Mouse (Mus musculus): ENCODE results near the gene Efcab9.

Gene Efcab9

DNA sequence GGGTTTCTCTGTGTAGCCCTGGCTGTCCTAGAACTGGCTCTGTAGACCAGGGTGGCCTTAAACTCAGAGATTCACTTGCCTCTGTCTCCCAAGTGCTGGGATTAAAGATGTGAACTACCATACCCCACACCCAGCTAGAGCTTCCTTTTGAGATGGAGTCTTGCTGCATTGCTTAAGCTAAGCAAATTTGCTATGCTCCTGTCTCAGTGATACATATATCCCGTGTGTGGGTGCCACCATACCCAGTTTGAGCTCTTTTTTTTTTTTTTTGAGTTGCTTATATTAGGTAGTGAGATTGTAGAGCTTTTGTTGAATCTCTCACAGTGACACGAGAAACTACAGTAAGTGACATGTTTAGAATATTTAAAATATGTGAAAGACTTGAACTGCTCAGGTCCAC is 36.6 kb downstream of the Efcab9 start:
- no peak for DNase-seq (ENCODE audit: low spot score)

DNA sequence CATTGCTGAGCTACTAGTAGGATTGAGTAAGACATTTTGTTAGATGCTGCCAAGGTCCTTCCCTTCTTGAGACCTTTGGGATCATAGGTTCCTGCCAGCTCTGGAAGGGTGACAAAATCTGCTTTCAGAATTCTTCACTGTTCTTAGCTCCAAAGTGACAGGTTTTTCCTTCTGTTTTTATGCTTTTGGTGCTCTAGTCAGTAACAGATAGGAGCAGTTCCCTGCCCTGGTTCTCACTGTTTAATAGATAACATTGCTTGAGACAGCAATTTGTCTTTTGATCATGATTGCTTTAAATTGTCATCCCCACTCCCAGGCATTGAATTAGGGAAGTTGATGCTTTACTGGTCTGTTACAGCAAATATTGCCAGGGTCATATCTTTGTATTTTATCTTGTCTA is 38.6 kb downstream of the Efcab9 start:
- no peak for DNase-seq (ENCODE audit: low spot score)

DNA sequence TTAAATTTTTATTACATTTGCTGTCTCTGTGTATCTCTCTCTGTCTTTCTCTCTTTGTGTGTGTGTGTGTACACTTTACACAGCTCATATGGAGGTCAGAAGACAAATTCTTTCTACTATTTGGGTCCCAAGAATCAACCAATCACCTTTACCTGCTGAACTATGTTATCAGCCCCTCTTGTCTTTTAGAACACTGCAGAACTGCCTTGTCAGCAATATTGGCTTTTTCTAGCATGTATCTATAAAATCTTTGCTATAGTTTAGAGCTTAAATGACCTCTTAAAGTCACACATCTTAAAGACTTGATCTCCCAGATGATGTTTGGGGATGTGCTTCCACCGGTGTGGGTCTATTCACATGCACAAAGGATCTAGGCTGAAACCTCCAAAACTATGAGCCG is 40.8 kb downstream of the Efcab9 start:
- DNase-seq (ENCODE audit: low spot score): no peak

DNA sequence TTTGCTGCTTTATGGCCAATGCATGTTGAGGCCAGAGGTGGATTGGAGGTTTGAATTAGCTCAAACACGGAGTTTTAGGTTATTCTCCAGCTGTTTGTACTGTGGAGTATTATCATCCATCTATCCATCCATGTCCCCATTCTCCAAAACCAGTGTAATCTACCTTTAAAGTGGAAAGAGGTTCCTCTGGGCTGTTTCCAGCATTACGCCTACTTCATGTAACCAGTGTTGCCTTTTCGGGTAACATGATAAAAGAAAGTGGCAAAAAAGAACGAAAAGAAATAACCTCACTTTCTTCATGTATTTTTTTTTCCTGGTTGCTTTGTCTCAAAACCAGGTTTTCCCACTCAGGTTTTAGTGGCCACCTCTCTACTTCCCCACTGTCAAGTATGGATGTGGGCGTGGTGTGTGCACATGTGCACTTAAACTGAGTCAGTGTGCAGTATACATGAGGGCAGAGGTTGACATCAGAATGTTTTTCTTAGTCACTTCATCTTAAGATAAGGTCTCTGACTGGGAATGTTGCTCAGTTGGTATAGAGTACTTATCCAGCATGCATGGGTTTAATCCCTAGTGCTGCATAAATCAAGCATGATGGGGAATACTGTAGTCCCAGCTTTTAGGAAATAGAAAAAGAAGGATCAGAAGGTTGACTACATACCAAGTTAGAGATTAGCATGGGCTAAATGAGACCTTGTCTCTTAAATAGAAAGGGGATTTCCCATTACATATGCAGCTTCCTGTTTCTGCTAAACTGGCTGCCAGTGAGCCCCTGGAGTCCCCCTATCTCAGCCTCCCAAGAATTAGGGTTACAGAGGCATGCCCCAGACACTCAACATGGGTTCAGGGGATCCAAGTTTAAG is 42.8 kb downstream of the Efcab9 start:
- DNase-seq (ENCODE audit: low spot score): no peak

DNA sequence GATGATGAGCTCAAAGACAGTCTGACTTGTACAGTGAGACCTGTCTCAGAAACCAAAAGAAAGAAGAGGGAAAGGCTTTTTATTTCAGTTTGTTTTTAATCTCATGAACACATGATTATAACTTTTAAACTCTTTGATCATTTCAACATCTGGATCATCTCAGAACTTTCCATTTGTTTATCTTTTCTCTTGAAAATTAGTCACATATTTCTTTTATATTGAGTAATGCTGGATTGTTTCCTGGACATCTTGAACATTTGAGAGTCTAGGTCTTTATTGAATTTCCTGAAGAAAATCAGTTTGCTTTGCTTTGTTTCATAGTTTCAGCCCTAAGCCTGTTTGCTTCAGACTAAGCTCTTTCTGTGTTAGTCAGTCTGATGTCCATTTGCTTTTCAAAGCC is 43.5 kb downstream of the Efcab9 start:
- DNase-seq (ENCODE audit: low spot score): no peak

DNA sequence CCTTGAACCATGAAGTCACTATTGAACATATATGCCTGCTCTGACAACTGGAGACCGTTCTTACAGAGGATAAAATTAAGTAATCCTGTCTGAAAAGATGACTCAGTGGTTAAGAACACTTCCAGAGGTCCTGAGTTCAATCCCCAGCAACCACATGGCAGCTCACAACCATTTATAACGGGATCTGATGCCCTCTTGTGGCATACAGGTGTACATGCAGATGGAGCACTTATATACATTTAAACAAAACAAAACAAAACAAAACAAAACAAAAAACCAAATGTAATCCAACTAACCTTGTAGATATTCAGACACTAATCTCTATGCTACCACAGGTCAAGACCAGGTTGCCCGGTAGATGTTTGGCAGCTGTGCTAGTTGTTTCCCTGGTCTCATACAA is 44.4 kb downstream of the Efcab9 start:
- DNase-seq (ENCODE audit: low spot score): no peak

DNA sequence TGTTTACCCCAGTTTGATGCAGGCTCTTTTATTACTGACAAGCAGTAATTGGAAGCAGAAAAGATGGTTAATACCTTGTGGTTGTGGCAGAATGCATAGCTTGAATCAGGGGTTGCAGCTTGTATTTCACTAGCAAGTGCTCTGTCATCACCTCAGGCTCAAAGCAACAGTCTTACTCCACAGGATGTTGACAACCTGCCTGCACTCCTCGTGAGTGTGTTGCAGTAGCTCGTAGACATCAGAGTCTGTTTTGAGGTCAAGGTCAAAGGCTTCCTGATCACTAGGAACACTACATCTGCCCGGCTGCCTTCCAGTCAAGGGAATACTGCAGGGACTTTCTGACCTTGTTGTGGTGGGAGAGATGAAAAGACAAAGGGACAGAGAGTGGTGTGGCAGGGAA is 45.3 kb downstream of the Efcab9 start:
- DNase-seq (ENCODE audit: low spot score): no peak

DNA sequence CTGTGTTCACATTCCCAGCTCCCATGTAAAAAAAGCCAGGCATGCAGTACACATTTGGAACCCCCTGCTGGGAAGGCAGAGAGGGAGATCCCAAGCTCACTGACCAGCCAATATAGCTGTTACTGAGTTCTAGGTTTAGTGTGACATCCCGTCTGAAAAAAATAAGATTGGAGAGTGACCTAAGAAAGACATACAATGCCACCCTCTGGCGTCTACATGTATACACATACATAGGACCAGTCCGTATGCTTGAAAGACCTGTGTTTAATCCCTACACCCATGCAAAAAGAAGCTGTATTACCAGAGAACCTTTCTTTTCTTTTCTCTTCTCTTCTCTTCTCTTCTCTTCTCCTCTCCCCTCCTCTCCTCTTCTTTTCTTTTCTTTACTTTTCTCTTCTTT is 46.6 kb downstream of the Efcab9 start:
- DNase-seq (ENCODE audit: low spot score): no peak

DNA sequence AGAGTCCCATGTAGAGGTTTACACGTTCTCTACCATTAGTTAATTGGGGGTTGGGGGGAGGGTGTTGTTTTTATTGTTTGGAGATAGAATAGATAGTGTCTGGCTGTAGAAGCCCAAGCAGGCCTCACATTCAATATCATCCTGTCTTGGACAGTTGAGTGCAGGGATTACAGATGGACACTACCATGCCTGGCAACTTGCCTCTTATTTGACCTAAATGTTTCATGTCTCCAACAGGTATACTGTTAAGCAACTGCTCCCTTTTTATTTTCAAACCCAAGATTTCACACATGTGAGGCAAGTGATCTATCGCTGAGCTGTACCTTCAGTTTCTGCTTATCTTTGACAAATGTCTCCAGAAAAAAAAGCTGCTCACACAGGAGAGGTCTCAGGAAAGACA is 50.4 kb downstream of the Efcab9 start:
- no peak for DNase-seq (ENCODE audit: low spot score)

DNA sequence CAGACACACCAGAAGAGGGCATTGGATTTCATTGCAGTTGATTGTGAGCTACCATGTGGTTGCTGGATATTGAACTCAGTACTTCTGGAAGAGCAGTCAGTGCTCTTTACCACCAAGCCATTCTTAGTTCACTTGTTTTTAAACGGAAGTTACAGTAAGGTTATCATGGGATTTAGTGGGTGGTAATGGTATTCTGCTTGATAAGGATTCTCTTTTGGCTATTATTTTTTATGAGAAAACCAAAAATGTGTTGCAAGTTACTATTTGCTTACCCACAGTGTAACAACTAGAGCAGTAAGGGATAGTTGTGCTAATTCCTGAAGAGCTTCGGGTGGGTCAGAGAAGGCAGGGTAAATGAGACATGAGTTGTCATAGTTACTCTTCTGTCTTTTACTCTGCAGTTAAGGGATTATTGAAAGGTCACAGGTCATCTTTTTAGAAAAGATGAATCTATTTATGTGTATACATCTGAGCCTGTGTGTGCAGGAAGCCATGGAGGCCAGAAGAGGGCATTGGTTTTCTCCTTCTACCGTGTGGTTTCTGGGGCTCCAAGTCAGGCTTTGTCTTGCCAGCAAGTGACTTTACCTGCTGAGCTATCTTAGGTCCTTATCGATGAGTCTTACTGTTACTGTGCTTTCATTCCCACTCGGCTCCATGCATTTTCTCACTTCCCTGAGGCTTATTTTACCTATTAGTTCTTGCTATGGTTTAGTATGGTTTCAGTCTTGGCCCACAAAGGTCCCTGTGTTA is 56.2 kb downstream of the Efcab9 start:
- no peak for DNase-seq (ENCODE audit: low spot score)

DNA sequence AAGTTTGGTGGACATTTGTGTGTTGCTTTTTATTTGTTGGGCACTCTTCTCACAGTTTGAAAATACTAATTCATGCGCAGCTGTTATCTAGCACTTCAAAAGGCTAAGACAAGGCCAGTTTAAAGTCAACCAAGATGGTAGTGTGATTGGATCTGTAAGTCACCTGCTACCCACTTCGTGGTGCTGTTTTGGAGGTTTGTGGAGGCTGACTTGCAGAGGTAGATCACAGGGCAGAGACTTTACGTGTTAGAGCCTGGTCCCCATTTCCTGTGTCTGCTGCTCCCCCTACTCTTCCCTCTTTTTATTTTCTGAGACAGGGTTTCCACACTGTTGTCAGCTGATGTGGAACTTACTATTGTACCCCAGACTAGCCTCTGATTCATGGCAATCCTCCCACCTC is 57.2 kb downstream of the Efcab9 start:
- no peak for DNase-seq (ENCODE audit: low spot score)
